Mouse (Mus musculus) ZHBTc4 (cell line): ENCODE results near the gene Ppa1.

Experiments
- DNase-seq: peaks from one replicate; pipeline ENCODE4 v3.0.0-alpha.2; 2011; ENCODE audit warnings: low read depth, low spot score

Gene Ppa1

GRCm38 (mm10) chr10:61647790-61648736, at the start of gene Ppa1:
TSS of gene Ppa1 (plus strand) at chr10:61648552.
- DNase-seq: peak; percentile 97

DNA sequence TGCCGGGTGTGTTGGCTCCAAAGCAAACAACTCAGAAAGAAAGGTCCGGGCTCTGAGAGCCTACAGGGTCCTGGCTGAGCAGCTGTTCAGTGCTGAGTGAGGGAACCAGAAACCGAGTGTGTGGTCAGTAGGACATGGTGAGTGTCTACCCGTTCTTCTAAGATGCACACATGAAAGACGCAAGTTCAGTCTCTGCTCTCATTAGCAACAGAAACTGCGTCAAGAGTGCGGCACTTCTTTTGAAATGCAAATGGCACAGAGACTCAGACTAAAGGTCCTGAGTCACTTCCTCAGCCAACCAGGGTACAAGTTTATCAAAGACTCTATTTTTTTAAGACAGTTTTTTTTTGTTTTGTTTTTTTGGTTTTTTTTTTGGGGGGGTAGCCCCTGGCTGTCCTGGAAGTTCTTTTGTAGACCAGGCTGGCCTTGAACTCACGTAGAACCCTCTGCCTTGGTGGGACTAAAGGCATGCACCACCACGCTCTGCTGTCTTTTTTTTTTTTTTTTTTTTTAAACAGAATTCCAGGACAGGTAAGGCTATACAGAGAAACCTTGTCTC, 48.7 kb upstream of the Ppa1 start:
- peak; percentile 53 for DNase-seq

- DNase-seq: peak; percentile 90
Measured at GRCm38 (mm10) chr10:61602283-61603033, 45.9 kb upstream of the Ppa1 start.

DNA sequence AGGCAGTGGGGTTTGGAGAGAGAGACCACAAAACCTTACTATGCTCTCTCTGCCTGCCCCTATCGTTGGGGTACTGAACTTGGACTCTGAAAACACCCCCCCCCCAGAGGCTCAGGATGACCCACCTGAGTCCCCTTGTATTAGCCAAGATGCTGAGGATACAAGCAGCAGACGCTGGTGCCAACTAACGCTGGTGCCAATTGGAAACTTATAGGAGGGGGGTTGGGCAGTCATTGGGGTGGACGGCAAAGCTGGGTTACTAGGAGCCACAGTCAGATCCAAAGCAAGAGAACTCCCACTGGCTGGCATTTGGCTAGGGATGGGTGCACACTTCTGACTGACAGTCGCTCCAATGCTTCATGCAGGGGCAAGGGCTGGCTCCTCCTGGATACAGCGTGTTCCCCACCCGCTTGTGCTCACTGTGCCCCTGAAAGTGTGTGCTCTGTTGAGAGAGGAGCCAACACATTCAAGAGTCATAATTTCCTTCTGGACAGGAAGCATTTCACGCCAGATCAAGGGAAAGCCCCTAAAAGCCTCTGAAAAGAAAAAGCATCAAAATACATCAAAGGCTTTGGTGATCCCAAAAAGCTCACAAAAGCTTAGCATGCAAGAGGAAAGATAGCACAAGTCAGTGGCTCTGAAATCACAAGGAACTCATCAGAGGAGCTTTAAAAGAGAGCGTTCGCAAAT, 43.8 kb upstream of the Ppa1 start:
- no peak for DNase-seq

GRCm38 (mm10) chr10:61605381-61605780, 43.0 kb upstream of the Ppa1 start:
- DNase-seq: peak; percentile 57

GRCm38 (mm10) chr10:61605851-61606250, 42.5 kb upstream of the Ppa1 start:
- DNase-seq: peak; percentile 84

- DNase-seq: no peak
Measured at GRCm38 (mm10) chr10:61608233-61608632, 40.1 kb upstream of the Ppa1 start.

DNA sequence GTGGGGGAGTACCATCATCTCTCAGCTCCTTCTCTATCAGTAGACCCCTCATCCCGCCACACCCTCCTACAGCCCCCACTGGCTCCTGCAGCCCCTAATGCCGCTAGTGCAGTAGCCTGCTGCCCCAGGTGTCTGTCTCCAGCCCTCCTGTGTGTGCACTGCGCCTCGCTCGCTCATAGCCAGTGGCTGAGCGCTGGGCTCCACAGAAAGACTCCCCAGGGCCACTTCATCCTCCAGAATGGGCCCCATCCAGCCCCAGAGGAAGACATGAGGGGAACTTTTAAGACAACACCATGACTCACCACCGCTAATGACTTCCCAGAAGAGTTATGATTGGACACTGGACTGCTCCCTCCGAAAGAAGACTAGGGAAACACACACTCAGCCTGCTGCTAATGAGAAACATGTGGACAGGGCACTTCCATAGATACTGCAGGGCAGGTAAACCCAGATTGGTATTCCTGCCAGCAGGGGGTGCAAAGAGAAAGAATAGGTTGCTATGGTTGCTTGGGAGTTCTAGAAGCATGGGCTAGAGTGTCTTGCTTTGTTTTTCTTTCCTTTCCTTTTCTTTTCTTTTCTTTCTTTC, 37.6 kb upstream of the Ppa1 start:
- peak; percentile 37 for DNase-seq

DNA sequence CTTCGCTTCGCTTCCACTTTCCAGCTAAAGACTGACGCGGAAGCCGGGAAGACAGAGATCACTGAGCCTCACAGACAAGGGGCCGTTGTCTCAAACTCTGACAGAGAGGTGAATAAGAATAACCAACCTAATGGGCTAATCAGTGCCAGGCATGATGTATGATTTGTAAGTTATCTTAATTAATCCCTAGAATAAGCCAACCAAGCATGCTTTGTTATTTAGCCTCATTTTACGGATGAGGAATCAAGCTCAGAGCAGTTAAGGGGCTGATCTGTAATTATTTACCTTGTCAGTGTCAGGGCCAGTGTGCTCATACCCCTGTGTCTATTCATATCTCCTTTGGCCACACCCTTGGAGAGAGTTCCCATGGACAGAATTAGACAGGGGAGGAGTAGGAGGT, 34.0 kb upstream of the Ppa1 start:
- no peak for DNase-seq

- peak; percentile 80 for DNase-seq
Measured at GRCm38 (mm10) chr10:61618528-61618927, 29.8 kb upstream of the Ppa1 start.

GRCm38 (mm10) chr10:61621681-61622080, 26.7 kb upstream of the Ppa1 start:
- no peak for DNase-seq

DNA sequence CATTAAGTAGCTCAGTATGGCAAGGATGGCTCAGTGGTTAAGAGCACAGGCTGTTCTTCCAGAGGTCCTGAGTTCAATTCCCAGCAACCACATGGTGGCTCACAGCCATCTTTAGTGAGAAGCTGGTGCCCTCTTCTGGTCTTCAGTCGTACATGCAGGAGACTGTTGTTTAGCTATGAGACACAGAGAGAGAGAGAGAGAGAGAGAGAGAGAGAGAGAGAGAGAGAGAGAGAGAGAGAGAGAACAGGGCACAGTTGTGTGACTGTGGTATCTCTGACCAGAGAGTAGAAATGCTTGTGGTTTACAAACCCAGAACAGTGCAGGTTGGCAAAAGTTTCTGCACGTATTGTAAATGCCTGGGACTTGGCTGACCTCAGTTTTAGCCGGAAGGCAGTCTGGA, 24.5 kb upstream of the Ppa1 start:
- DNase-seq: peak; percentile 62

DNA sequence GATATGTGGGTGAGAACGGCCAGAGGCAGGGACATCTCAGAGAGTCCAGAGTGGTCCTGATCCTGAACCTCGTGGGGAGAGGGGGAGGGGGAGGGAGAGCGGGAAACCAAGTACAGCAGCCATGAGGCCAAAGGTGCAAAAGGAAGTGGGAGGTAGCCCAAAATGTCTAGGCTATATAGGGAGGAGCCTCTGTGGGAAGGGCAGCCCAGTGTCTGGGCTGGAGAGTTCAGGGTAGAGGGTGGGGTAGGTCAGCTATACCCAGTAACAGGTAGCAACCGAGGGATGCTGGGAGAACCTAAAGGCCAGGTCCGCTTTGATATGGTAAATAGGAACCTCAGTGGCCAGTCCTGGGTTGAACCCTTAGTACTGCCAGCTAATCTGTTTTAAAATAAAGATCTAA, 23.6 kb upstream of the Ppa1 start:
- DNase-seq: peak; percentile 57

DNA sequence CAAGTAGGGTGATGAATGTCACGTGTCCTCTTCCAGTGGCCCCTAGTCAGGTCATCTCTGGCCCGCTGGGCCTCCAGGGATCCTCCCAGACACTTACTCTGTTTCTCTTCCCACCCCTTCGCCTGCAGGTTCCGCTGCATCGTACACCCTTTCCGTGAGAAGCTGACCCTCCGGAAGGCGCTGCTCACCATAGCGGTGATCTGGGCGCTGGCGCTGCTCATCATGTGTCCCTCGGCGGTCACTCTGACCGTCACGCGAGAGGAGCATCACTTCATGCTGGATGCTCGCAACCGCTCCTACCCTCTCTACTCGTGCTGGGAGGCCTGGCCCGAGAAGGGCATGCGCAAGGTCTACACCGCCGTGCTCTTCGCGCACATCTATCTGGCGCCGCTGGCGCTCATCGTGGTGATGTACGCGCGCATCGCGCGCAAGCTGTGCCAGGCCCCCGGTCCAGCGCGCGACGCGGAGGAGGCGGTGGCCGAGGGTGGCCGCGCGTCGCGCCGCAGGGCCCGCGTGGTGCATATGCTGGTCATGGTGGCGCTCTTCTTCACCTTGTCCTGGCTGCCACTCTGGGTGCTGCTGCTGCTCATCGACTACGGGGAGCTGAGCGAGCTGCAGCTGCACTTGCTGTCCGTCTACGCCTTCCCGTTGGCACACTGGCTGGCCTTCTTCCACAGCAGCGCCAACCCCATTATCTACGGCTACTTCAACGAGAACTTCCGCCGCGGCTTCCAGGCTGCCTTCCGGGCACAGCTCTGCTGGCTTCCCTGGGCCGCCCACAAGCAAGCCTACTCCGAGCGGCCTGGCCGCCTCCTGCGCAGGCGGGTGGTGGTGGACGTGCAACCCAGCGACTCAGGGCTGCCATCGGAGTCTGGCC, 22.7 kb upstream of the Ppa1 start:
- peak; percentile 53 for DNase-seq

DNA sequence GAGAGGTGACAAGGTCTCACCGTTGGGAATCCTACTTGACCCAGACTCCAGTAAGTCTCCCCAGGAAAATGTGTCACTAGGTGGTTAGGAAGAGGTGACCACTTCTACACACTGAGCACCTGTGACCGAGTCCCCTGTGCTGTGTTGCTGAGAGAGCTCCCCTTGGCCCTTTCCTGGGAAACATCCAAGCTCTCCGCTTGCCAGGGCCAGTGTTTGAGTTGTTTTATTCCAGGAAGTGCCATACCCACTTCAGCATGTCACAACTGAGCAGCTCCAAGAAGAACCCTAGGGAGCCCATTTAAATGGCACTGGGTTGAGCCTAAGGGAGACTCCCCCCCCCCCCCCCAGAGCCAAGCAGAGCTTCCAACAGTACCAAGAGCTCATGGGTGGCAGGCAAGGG, 21.8 kb upstream of the Ppa1 start:
- DNase-seq: no peak

GRCm38 (mm10) chr10:61627195-61627937, 21.0 kb upstream of the Ppa1 start:
- DNase-seq: peak; percentile 56

GRCm38 (mm10) chr10:61627938-61628250, 20.5 kb upstream of the Ppa1 start:
- DNase-seq: no peak

GRCm38 (mm10) chr10:61632445-61632844, 15.9 kb upstream of the Ppa1 start:
- no peak for DNase-seq

DNA sequence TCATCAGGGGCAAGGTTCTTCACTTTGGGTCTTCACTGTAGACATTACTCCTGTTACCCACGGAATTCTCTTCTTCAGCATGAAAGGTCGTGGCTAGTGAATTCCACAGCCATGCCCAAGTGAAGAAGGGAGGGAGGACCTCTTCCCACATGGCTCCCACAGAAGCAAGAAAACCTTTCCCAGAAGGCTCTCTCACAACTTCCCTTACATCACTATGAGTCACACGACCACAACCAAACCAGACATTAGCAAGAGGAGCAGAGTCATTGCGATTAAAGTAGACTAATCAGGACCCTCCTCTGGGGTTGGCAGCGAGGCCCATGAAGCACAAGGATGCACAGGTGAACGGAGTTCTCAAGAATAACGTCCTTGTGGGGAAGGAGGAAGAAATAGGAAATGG, 11.3 kb upstream of the Ppa1 start:
- no peak for DNase-seq

- no peak for DNase-seq
Measured at GRCm38 (mm10) chr10:61640363-61640762, 8.0 kb upstream of the Ppa1 start.
